Mouse (Mus musculus): Measurements from ENCODE around the gene Bloc1s5. TPM values are rescaled to one million over a fixed set of nuclear protein-coding genes. Genes with fewer than 3 reads are reported as not detected.
A peak's percentile ranks its signal among the peaks of the same experiment; 100 is the strongest.
"Not testable (repeated sequence)": the region's sequence is repeated elsewhere in the genome, so short reads cannot be mapped to it uniquely, and the experiment has no call there.

Bloc1s5 gene
- polyA plus RNA-seq, 1 experiment from 2014 or later: 22.1 TPM

DNA sequence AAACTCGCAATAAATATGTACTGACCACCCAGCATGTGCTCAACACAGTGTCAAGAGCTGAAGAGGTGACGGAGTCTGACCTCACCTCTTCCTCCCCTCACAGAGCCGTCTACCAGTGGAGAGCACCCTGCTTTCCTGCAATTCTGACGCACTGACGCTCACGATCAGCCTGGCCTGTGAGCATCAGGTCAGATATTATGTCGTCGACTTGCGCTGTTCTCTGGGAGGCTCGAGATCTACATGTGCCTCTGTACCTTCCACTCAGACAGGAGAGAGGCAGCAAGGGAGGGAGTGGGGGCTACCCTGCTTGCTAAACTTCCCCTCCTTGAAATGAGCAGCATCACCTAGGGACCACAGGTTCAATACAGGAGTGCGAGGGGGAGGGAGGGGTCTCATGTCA lies 3.8 kb upstream of the Bloc1s5 start:
- 76% methylated on average over 11 of the region's 11 CpGs for WGBS
- Histone ChIP-seq H3K4me1 (peaks cover 8% of the 10 kb centered on the region), H3K27me3 (replicated peaks; ENCODE audit: low read depth, poor library complexity, severe bottlenecking) (no peaks in the 10 kb centered on the region), H3K4me3 (no peak overlapping the region), H3K9me3 (peaks cover 3% of the 10 kb centered on the region; the same call in 1 of the 2 replicates), H3K27ac (replicated peaks) (no peak overlapping the region), H3K36me3 (replicated peaks) (peaks cover 19% of the 10 kb centered on the region)
- DNase-seq (ENCODE audit: low spot score): no peak

DNA sequence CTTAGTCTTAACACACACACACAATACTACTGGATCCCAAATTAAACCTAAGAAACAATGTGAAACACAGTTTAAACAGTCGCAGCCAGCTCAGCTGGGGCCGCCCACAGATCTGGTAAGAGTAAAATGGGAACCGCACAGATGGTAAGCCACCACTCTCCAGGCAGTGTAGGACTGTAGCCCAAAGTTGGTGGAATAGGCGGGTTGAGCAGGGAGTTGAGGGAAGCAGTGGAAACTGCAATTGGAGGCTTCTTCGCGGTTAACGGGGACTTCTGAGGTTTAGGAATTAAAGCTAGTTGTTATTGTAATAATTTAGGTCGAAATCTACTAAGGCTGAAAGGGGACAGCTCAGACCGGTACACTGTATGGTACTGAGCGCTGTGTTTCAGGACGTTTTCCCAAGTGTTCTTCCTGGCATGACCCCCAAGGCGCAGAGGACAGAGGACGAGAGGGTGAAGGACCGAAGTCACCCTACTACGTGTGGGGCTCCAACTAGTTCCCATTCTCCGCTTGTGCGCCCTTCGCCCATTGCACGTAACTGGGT lies 581 bp downstream of the Bloc1s5 start:
- Histone ChIP-seq H3K27me3 (replicated peaks; ENCODE audit: low read depth, poor library complexity, severe bottlenecking) (no peaks in the 10 kb centered on the region), H3K4me3 (peak overlapping the region; percentile 75), H3K27ac (replicated peaks) (peak overlapping the region; percentile 91), H3K9me3 (no peaks in the 10 kb centered on the region), H3K4me1 (peaks cover 8% of the 10 kb centered on the region), H3K36me3 (replicated peaks) (peaks cover 8% of the 10 kb centered on the region)
- DNase-seq (ENCODE audit: low spot score): no peak
- 1% methylated on average over 19 of the region's 19 CpGs for WGBS

DNA sequence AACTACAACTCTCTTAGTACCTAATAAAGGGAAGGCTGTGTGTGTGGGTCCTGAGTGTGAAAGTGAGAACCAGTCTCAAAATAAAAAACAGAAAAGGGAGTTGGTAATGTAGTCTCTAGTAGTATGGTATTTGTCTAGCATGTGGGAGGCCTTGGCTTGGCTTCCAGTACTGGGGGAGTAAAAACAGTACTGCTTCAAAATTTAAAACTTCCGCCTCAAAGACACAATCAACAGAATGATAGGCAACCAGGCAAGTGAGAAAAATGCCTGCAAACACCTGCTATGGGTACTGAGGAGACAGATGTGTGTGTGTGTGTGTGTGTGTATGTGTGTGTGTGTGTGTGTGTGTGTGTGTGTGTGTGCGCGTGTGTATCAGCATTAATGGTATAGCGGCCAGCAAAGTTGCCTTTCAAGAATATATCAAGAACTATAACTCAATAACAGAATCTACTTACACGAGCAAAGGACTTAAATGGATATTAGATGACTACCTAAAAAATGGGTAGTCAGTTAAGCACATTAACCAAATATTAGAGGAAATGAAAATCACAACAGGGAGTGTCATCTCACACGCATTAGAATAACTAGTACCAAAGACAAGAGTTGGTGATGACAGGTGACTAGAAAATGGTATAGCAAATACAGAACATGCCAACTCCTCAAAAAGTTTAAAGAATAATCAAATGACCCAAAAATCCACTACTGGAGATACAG lies 1.5 kb downstream of the Bloc1s5 start:
- DNase-seq (ENCODE audit: low spot score): no peak
- Histone ChIP-seq H3K9me3 (no peaks in the 10 kb centered on the region), H3K27ac (replicated peaks) (no peak overlapping the region), H3K4me3 (peak overlapping the region; percentile 75; the same call in 1 of the 2 replicates), H3K36me3 (replicated peaks) (peaks cover 8% of the 10 kb centered on the region), H3K4me1 (peaks cover 8% of the 10 kb centered on the region), H3K27me3 (replicated peaks; ENCODE audit: low read depth, poor library complexity, severe bottlenecking) (no peaks in the 10 kb centered on the region)
- 95% methylated on average over 6 of the region's 6 CpGs for WGBS

DNA sequence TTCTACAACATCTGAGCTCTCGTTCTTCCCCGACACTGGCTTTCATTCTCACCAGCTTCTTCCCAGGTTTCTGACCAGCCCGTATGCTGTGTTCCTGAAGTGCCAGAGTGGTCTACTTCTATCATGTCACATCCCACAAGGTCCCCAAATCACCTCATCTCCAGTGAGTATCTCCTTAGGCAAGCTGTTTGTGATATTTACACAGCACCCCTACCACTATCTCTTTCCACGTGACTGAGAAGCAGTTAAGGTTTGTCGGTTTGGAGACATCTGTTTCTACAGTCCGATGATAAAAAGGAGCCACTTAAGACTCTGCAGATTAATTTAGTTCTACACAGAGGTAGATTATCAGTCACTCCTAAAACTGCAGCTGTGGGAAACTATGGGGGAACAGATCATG lies 2.4 kb downstream of the Bloc1s5 start:
- H3K27me3 ChIP-seq (replicated peaks; ENCODE audit: low read depth, poor library complexity, severe bottlenecking): no peaks in the 10 kb centered on the region
- no peaks in the 10 kb centered on the region for H3K9me3 ChIP-seq
- WGBS: 93% methylated on average over 6 of the region's 6 CpGs
- H3K27ac ChIP-seq (replicated peaks): no peak overlapping the region
- no peak overlapping the region for H3K4me3 ChIP-seq
- H3K4me1 ChIP-seq: peaks cover 8% of the 10 kb centered on the region
- DNase-seq (ENCODE audit: low spot score): no peak
- peaks cover 8% of the 10 kb centered on the region for H3K36me3 ChIP-seq (replicated peaks)

DNA sequence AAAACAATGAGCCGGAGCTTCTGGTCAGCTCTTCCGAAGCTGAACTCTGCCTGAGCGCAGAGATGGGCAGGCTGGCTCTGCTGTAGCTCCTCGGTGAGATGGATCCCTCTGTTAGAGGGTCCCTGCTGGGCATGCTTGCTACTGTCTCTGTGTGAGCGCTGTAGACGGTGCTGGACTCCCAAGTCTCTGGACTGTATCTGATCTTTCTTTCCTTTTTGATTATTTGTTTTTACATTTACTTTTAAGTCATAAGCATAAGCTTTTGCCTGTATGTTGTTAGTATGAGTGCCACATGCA lies 8.7 kb downstream of the Bloc1s5 start:
- Histone ChIP-seq H3K27ac (replicated peaks) (no peak overlapping the region), H3K4me3 (no peak overlapping the region), H3K36me3 (replicated peaks) (peaks cover 18% of the 10 kb centered on the region), H3K4me1 (no peaks in the 10 kb centered on the region), H3K9me3 (no peaks in the 10 kb centered on the region), H3K27me3 (replicated peaks; ENCODE audit: low read depth, poor library complexity, severe bottlenecking) (no peaks in the 10 kb centered on the region)
- WGBS: 24% methylated on average over 6 of the region's 6 CpGs
- no peak for DNase-seq (ENCODE audit: low spot score)

DNA sequence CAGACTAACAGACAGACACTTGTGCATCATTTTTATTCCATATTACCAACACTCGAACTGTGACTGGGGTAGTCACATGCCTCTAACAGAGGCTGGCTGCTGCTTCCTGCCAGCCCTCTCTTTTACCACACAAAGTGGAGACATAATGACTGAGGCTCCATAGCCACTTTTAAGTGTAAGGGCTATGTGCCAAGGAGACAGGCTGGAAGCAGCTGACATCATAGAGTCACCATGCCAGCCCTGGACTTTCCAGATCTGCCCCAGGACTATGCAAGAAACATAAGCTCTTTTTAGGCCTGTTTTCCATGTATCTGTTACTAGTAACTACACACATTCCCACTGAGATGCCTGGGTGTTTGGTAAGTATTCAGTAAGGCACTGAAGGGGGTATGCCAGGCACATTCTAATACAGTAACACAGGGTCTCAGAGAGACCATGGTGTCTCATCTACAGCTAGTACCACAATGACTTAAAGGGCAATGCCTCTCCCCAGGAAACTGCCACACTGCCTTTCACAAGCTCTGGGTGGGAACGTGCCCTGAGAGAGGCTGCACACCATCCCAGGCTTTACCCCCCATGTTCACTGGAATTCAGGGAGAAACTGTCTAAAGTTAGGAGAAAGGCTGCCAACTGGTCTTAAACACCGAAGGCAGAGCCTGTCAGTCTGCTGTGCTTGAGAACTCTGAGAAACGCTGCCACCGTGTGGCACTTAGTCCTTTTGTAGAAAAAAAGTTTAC lies 9.2 kb downstream of the Bloc1s5 start:
- DNase-seq (ENCODE audit: low spot score): peak; percentile 21

DNA sequence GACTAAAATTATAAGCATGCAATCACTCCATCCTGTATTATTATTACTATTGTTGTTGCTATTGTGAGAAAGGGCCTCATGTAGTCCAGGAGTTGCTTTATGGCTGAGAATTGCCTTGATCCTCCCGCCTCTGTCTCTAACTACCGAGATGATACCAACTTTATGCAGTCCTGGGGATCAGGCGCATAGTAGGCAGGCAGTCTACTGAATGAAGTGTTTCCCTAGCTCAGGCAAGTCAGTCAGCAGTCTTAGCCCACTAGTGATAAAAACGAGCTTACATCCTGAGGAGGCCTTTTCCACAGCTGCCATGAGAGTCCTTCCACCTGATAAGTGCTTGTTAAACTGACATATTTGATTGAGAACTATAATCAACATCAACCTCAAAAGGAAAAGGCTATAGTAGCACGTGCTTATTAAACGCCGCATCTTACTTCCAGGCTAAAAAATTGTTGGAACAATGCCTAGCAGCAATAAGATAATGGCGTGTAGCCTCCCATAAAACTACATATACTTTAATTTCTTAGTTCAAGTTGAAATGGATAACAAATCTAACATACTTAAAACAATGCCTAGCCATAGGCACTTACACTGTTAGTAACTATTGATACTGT lies 10.5 kb downstream of the Bloc1s5 start:
- H3K27ac ChIP-seq (replicated peaks): no peak overlapping the region
- H3K9me3 ChIP-seq: no peaks in the 10 kb centered on the region
- no peak for DNase-seq (ENCODE audit: low spot score)
- WGBS: 94% methylated on average over 8 of the region's 8 CpGs
- H3K4me1 ChIP-seq: no peaks in the 10 kb centered on the region
- H3K36me3 ChIP-seq (replicated peaks): peaks cover 12% of the 10 kb centered on the region
- no peak overlapping the region for H3K4me3 ChIP-seq
- no peaks in the 10 kb centered on the region for H3K27me3 ChIP-seq (replicated peaks; ENCODE audit: low read depth, poor library complexity, severe bottlenecking)

More for the DNA sequence above, 9.2 kb downstream of the Bloc1s5 start:
- H3K4me1 ChIP-seq: no peaks in the 10 kb centered on the region
- 23% methylated on average over 5 of the region's 5 CpGs for WGBS
- peaks cover 19% of the 10 kb centered on the region for H3K36me3 ChIP-seq (replicated peaks)
- H3K9me3 ChIP-seq: no peaks in the 10 kb centered on the region
- no peaks in the 10 kb centered on the region for H3K27me3 ChIP-seq (replicated peaks; ENCODE audit: low read depth, poor library complexity, severe bottlenecking)
- H3K4me3 ChIP-seq: no peak overlapping the region
- no peak overlapping the region for H3K27ac ChIP-seq (replicated peaks)

DNA sequence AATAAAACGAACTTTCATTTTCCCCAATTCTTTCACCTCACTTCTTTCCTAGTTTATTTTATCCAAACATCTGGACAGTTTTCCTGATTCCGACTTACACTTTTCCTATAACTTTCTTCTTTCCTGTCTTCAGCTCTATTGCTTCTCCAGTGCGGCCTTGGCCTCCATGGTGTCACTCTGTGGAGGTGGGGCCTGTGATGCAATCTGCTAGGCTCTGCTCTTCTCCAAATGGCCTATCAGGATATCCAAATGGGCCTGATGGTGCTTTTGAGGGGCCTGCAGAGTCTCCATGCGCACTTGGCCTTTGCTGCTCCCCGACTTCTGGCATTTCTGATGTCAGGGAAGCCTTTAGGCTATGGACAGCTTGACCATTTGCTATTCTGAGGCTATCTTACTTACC lies 11.6 kb downstream of the Bloc1s5 start:
- Histone ChIP-seq H3K9me3 (no peaks in the 10 kb centered on the region), H3K27me3 (replicated peaks; ENCODE audit: low read depth, poor library complexity, severe bottlenecking) (no peaks in the 10 kb centered on the region), H3K4me1 (no peaks in the 10 kb centered on the region), H3K36me3 (replicated peaks) (peaks cover 11% of the 10 kb centered on the region), H3K4me3 (no peak overlapping the region), H3K27ac (replicated peaks) (no peak overlapping the region)
- no peak for DNase-seq (ENCODE audit: low spot score)
- 89% methylated on average over 5 of the region's 5 CpGs for WGBS

DNA sequence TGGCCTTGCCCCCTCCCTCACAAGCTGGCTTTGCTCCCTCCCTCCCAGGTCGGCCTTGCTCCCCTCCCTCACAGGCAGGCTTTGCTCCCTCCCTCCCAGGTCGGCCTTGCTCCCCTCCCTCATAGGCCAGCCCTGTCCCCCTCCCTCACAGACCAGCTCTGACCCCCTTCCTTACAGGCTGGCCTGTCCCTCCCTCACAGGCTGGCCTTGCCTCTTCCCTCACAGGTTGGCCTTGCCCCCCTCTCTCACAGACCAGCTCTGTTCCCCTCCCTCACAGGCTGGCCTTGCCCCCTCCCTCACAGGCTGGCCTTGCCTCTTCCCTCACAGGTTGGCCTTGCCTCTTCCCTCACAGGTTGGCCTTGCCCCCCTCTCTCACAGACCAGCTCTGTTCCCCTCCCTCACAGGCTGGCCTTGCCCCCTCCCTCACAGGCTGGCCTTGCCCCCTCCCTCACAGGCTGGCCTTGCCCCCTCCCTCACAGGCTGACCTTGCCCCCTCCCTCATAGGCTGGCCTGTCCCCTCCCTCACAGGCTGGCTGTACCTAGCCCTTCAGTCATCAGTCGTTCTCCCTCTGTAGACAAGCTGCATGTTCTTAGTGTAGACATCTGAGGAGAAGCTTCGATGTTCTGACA lies 16.8 kb downstream of the Bloc1s5 start:
- H3K9me3 ChIP-seq; H3K4me1 ChIP-seq; H3K27ac ChIP-seq (replicated peaks); H3K4me3 ChIP-seq; H3K27me3 ChIP-seq (replicated peaks; ENCODE audit: low read depth, poor library complexity, severe bottlenecking); DNase-seq (ENCODE audit: low spot score): not testable (repeated sequence)
- WGBS: 64% methylated on average over 4 of the region's 4 CpGs
- H3K36me3 ChIP-seq (replicated peaks): peaks cover 24% of the 10 kb centered on the region; the same call in 1 of the 2 replicates

DNA sequence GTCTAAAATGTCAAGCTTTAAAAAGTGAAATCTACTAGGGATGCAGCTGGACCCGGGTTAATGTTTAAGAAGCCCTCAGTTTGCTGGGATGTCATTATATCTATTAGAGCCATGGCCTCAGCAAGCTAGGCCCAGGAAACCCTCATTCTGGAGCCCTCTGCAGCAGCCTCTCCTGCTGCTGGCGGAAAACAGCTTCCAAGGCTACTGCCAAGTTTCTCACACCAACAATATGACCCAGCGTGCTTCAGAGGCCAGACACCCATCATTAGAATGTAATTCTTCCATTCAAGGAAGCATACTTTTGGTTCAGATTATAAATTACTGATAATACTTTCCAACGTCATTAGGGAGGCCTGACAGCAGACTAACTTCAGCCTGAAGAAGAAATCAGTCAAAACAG lies 18.0 kb downstream of the Bloc1s5 start:
- Histone ChIP-seq H3K27ac (replicated peaks) (no peak overlapping the region), H3K4me1 (peaks cover 10% of the 10 kb centered on the region; the same call in 1 of the 2 replicates), H3K36me3 (replicated peaks) (peaks cover 36% of the 10 kb centered on the region), H3K9me3 (no peaks in the 10 kb centered on the region), H3K4me3 (no peak overlapping the region), H3K27me3 (replicated peaks; ENCODE audit: low read depth, poor library complexity, severe bottlenecking) (no peaks in the 10 kb centered on the region)
- no peak for DNase-seq (ENCODE audit: low spot score)
- WGBS: 88% methylated on average over 4 of the region's 4 CpGs

DNA sequence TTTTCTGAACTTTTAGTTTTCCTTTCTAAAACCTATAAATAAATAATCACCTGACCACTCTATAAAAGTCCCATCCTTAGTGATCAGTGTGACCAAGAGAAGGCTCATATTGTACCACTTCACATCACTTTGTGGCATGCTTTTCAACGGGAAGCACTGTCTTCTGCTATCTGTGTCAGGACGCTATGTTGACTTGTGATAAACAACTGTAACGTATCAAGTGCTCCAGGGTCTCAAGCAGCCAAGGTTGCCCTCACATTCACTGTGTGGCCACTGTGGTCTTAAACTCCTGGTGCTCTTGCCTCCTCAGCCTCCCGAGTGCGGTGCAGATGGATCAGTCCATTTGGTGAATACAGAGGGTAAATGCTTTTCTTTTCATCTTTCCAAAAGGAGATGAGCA lies 19.3 kb downstream of the Bloc1s5 start:
- no peak for DNase-seq (ENCODE audit: low spot score)
- no peak overlapping the region for H3K27ac ChIP-seq (replicated peaks)
- H3K36me3 ChIP-seq (replicated peaks): peaks cover 39% of the 10 kb centered on the region
- H3K4me3 ChIP-seq: no peak overlapping the region
- H3K4me1 ChIP-seq: peaks cover 10% of the 10 kb centered on the region; the same call in 1 of the 2 replicates
- no peaks in the 10 kb centered on the region for H3K9me3 ChIP-seq
- H3K27me3 ChIP-seq (replicated peaks; ENCODE audit: low read depth, poor library complexity, severe bottlenecking): no peaks in the 10 kb centered on the region
- 93% methylated on average over 5 of the region's 5 CpGs for WGBS

DNA sequence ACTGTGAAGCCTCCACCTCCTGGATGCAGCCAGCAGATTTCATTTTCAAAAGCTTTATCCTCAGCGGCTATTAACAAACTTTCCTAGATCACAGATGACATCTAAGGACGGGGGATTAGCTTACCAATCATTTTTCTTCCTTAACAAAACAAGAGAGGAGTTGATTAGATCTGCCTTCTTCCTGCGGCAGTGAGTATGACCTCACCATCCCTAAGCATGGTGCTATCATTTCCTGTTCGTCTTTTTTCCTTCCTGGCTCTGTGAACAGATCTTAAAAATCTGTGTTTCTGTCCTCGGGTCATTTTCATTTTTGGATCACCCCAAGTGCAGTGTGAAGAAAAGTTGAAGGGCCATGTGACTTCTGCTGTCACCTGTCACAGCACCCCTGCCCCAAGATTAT lies 20.6 kb downstream of the Bloc1s5 start:
- no peaks in the 10 kb centered on the region for H3K27me3 ChIP-seq (replicated peaks; ENCODE audit: low read depth, poor library complexity, severe bottlenecking)
- H3K4me1 ChIP-seq: peaks cover 10% of the 10 kb centered on the region; the same call in 1 of the 2 replicates
- H3K36me3 ChIP-seq (replicated peaks): peaks cover 43% of the 10 kb centered on the region
- WGBS: 70% methylated on average over 5 of the region's 5 CpGs
- no peak overlapping the region for H3K27ac ChIP-seq (replicated peaks)
- no peak overlapping the region for H3K4me3 ChIP-seq
- H3K9me3 ChIP-seq: no peaks in the 10 kb centered on the region
- no peak for DNase-seq (ENCODE audit: low spot score)

Data from embryonic facial prominence, embryonic 10.5 days (tissue).